Mouse (Mus musculus): ENCODE measurements around the gene Zfyve9. TPM values are rescaled to one million over a fixed set of nuclear protein-coding genes. Genes with fewer than 3 reads are reported as not detected.

Zfyve9 gene
- polyA plus RNA-seq, 2 experiments from 2014 or later: 0.87 to 1.6 TPM

- ATAC-seq: no peak
Observed at GRCm38 (mm10) chr4:108598306-108598705, 182.3 kb downstream of the Zfyve9 start.

- ATAC-seq: no peak
Observed at GRCm38 (mm10) chr4:108595785-108596184, 184.8 kb downstream of the Zfyve9 start.

GRCm38 (mm10) chr4:108593376-108593775 lies 187.2 kb downstream of the Zfyve9 start:
- ATAC-seq: no peak

Other genes starting within 250 kb of the Zfyve9 start
- 10 to 100 TPM; 64.6 to 64.9 TPM for gene Prpf38a, start 201.5 kb downstream of the Zfyve9 start, polyA plus RNA-seq (2017; shearing (Covaris generic))
- 1 to 10 TPM; 2.7 to 3.0 TPM for gene Orc1, start 201.4 kb downstream of the Zfyve9 start, polyA plus RNA-seq (2017; shearing (Covaris generic))
- 10 to 100 TPM; 31.4 to 62.3 TPM for gene Cc2d1b, start 160.9 kb downstream of the Zfyve9 start, polyA plus RNA-seq (2017; shearing (Covaris generic))
- not detected for gene 3110021N24Rik, start 61.1 kb downstream of the Zfyve9 start, polyA plus RNA-seq (2017; shearing (Covaris generic))
- gene Btf3l4, start 52.8 kb upstream of the Zfyve9 start, polyA plus RNA-seq (2017; shearing (Covaris generic)): 10 to 100 TPM; 47.5 to 65.2 TPM
- 10 to 100 TPM; 58.1 to 68.8 TPM for gene Txndc12, start 53.8 kb upstream of the Zfyve9 start, polyA plus RNA-seq (2017; shearing (Covaris generic))
- gene Kti12, start 67.0 kb upstream of the Zfyve9 start, polyA plus RNA-seq (2017; shearing (Covaris generic)): 10 to 100 TPM in 1 of 2 experiments, 1 to 10 TPM in 1; 8.1 to 13.5 TPM
- not detected for gene A730015C16Rik, start 67.8 kb upstream of the Zfyve9 start, polyA plus RNA-seq (2017; shearing (Covaris generic))
- gene Rab3b, start 98.3 kb upstream of the Zfyve9 start, polyA plus RNA-seq (2017; shearing (Covaris generic)): not detected
- gene Nrd1, start 219.9 kb upstream of the Zfyve9 start, polyA plus RNA-seq (2017; shearing (Covaris generic)): 10 to 100 TPM; 63.9 to 98.2 TPM

Data from CD4-positive, CD25-positive, alpha-beta regulatory T cell, adult 4 months (primary cell).